Mouse (Mus musculus): ENCODE results near the gene Olfr1423. TPM values are rescaled to one million over a fixed set of nuclear protein-coding genes. Genes with fewer than 3 reads are reported as not detected.
A peak's percentile ranks its signal among the peaks of the same experiment; 100 is the strongest.

Olfr1423 gene
- polyA plus RNA-seq, 1 experiment, result not detected

DNA sequence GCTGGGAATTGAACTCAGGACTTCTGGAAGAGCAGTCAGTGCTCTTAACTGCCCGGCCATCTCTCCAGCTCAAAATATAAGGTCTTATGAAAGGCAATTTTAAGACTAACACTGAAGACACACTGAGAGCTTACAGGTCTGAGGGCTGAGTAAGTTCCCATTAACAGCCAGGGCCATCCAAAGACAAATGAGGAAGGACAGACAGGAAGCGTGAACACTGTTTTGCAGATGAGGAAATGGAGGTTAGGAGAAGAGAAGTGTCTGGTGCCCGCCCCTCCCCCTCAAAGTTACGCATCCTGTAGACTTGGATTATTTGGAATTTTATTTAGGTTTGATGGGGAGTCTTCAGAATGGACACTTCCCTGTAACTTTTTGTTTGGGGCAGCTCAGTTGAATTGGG lies 17.0 kb downstream of the Olfr1423 start:
- 23% methylated on average over 4 of the region's 4 CpGs for WGBS

DNA sequence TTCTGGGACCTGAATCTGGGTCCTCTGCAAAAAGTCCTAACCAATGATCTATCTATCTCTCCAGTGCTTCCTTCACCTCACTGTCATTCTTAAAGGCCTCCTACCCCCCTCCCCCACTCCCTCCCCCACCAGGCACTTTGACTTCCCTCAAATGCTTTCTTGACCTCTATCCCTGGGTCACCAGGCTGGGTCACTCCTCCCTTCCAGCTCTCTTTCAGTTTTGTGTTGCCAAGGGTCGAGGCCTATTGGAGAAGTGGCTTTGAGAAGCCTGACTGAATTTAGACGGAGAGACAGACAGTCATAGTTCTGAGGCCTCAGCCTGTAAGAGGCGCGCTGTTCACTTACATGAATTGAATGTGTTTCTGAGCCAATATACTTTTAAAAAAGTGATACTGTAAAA lies 24.9 kb downstream of the Olfr1423 start:
- TF ChIP-seq POLR2A (IDR thresholded peaks at IDR 0.05; ENCODE audit: borderline replicate concordance, control insufficient read depth, low read depth, low read length) (no peak), CTCF (IDR thresholded peaks at IDR 0.05; ENCODE audit: control insufficient read depth, insufficient read depth, low read length) (no peak)
- no peak overlapping the region for H3K4me3 ChIP-seq (replicated peaks; ENCODE audit: control insufficient read depth, low read depth, low read length)
- 82% methylated on average over 4 of the region's 4 CpGs for WGBS
- H3K27ac ChIP-seq (ENCODE audit: control insufficient read depth, insufficient read depth, low read depth, low read length, poor library complexity), result no peak overlapping the region
- H3K4me1 ChIP-seq (ENCODE audit: control insufficient read depth, insufficient read depth, low read length), result no peaks in the 10 kb centered on the region

More for the DNA sequence above, 17.0 kb downstream of the Olfr1423 start:
- Histone ChIP-seq H3K27ac (ENCODE audit: control insufficient read depth, insufficient read depth, low read depth, low read length, poor library complexity) (no peak overlapping the region), H3K4me1 (ENCODE audit: control insufficient read depth, insufficient read depth, low read length) (peaks cover 4% of the 10 kb centered on the region; the same call in 1 of the 2 replicates), H3K4me3 (replicated peaks; ENCODE audit: control insufficient read depth, low read depth, low read length) (no peak overlapping the region)
- TF ChIP-seq POLR2A (IDR thresholded peaks at IDR 0.05; ENCODE audit: borderline replicate concordance, control insufficient read depth, low read depth, low read length) (no peak), CTCF (IDR thresholded peaks at IDR 0.05; ENCODE audit: control insufficient read depth, insufficient read depth, low read length) (no peak)

DNA sequence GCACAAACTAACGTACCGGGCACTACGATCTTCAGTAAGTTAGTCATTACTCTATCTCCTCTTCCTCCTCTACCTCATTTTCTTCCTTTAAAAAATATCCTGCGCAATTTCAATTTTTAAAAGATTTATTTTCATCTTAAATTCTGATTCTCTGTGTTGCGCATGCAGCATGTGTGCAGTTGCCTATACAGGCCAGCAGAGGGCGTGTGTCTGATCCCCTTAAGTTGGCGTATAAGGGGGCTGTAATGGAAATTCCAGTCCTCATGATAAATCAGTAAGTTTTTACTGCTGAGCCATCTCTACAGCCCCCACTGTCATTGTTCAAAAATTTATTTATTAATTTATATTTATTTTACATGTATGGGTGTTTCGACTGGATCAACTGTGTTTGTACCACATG lies 25.4 kb downstream of the Olfr1423 start:
- peak; percentile 60 for TF ChIP-seq CTCF (IDR thresholded peaks at IDR 0.05; ENCODE audit: control insufficient read depth, insufficient read depth, low read length)
- no peak for TF ChIP-seq POLR2A (IDR thresholded peaks at IDR 0.05; ENCODE audit: borderline replicate concordance, control insufficient read depth, low read depth, low read length)
- H3K4me1 ChIP-seq (ENCODE audit: control insufficient read depth, insufficient read depth, low read length), result no peaks in the 10 kb centered on the region
- H3K4me3 ChIP-seq (replicated peaks; ENCODE audit: control insufficient read depth, low read depth, low read length), result no peak overlapping the region
- WGBS, result 77% methylated on average over 8 of the region's 8 CpGs
- H3K27ac ChIP-seq (ENCODE audit: control insufficient read depth, insufficient read depth, low read depth, low read length, poor library complexity), result no peak overlapping the region

DNA sequence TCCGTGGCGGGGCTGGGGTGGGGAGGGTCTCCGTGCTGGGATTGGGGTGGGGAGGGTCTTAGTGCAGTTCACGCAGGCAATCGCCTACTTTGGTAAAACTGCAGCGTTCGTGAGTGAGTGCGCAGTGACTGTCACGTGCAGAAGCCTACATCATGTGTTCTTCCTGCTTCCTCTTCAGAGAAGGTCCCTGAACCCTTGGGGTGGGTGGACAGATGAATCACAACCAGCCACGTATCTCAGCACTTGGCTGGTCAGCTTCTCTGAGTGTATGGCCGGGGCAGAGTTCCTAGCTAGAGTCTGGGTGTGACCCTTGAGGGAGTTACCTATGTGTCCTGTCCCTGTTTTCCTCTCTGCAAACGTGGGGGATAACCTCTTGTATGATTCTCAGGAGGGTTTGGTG lies 27.9 kb downstream of the Olfr1423 start:
- H3K27ac ChIP-seq (ENCODE audit: control insufficient read depth, insufficient read depth, low read depth, low read length, poor library complexity), result peak overlapping the region; percentile 47
- WGBS, result under 1% methylated on average over 12 of the region's 12 CpGs
- TF ChIP-seq POLR2A (IDR thresholded peaks at IDR 0.05; ENCODE audit: borderline replicate concordance, control insufficient read depth, low read depth, low read length), result no peak; the same call in 1 of the 2 replicates
- no peak for TF ChIP-seq CTCF (IDR thresholded peaks at IDR 0.05; ENCODE audit: control insufficient read depth, insufficient read depth, low read length)
- H3K4me1 ChIP-seq (ENCODE audit: control insufficient read depth, insufficient read depth, low read length), result no peaks in the 10 kb centered on the region; the same call in 1 of the 2 replicates
- peak overlapping the region; percentile 38 for H3K4me3 ChIP-seq (replicated peaks; ENCODE audit: control insufficient read depth, low read depth, low read length)

DNA sequence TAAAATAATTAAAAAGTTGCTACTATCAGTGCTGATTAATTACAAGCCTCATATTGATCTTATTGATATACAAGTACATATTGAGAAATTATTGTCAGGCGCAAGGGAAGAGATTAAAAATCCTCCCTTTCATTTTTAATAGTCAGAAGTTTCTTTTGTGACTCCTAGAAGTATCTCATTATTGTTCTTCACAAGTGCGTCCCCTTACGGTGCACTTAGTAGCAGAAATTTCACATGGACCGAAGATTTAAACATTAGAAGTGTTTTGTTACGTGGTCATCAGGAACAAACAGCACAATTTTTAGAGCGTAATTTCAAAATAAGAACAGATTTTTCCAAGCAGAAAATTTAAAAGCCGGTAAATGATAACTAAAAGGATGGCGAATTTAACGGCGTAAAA lies 28.5 kb downstream of the Olfr1423 start:
- no peak for TF ChIP-seq POLR2A (IDR thresholded peaks at IDR 0.05; ENCODE audit: borderline replicate concordance, control insufficient read depth, low read depth, low read length)
- no peak for TF ChIP-seq CTCF (IDR thresholded peaks at IDR 0.05; ENCODE audit: control insufficient read depth, insufficient read depth, low read length)
- no peak overlapping the region for H3K4me3 ChIP-seq (replicated peaks; ENCODE audit: control insufficient read depth, low read depth, low read length)
- no peak overlapping the region for H3K27ac ChIP-seq (ENCODE audit: control insufficient read depth, insufficient read depth, low read depth, low read length, poor library complexity)
- WGBS, result under 1% methylated on average over 10 of the region's 10 CpGs
- no peaks in the 10 kb centered on the region; the same call in 1 of the 2 replicates for H3K4me1 ChIP-seq (ENCODE audit: control insufficient read depth, insufficient read depth, low read length)

DNA sequence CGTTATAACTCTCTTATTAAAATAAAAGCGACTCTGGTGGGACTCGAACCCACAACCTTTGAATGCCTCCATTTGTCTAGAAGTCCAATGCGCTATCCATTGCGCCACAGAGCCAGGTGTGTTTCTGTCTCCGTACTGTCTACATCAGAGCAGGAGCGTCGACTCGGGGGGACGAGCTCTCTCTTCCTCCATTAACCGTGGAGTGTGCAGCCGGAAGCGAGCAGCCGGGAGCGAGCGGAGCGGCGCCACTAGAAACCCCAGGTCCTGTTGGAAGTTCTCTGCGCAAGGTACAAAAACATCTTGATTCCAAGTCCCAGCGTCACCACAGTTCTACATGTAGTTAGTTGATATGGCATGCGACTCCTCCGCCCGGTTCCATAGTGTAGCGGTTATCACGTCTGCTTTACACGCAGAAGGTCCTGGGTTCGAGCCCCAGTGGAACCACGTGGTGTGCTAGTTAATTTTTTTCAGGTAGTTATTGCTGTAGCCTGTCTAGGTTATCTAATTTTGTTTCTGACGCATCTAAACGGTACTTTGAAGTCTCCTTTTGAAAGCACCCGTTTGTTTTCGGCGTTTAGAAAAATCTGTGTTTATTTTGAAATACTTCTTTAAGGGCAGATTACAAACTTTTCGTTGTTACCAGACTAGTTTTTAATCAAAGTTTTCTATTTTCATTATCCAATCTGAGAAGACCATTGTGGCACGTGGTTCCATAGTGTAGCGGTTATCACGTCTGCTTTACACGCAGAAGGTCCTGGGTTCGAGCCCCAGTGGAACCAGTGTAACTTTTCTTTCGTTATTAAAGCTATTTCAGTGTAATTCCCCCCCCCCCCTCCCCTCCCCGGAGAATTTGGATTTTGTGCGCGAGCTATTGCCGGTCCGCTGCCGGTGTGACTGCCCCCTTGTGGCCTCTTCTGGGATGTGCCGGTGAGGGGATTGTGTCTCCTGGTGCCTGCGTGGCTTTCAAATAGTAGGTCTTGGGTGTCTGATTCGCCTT lies 29.3 kb downstream of the Olfr1423 start:
- H3K4me3 ChIP-seq (replicated peaks; ENCODE audit: control insufficient read depth, low read depth, low read length), result peak overlapping the region; percentile 87
- WGBS, result under 1% methylated on average over 49 of the region's 49 CpGs
- peak; percentile 77 for TF ChIP-seq CTCF (IDR thresholded peaks at IDR 0.05; ENCODE audit: control insufficient read depth, insufficient read depth, low read length)
- TF ChIP-seq POLR2A (IDR thresholded peaks at IDR 0.05; ENCODE audit: borderline replicate concordance, control insufficient read depth, low read depth, low read length), result no peak
- no peaks in the 10 kb centered on the region; the same call in 1 of the 2 replicates for H3K4me1 ChIP-seq (ENCODE audit: control insufficient read depth, insufficient read depth, low read length)
- H3K27ac ChIP-seq (ENCODE audit: control insufficient read depth, insufficient read depth, low read depth, low read length, poor library complexity), result peak overlapping the region; percentile 62

DNA sequence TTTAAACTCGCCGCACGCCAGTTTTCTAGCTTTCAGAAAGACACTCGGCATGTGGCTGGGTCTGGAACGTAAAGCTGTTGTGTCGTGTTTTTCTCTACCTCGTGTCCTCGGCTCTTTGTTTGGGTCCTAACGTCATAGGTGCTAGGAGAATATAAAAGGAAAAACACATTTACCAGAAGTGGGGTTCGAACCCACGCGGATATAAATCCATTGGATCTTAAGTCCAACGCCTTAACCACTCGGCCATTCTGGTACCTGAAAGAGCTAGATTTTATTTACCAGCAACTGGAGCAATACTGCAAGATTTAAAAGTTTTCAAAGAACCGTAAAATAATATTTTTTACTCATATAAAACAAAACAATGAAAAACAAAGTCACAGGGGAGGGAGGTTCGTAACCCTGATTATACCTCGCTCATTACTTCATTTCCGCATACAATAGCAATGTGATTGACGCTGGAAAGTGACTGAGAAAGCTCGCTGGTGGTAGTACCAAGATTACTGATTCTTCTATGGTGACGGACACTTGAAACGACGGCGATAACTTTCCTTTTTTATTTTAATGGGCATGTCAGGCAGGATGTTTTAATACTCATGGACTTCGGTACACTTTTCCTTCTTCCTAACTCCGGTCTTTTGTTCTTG lies 30.1 kb downstream of the Olfr1423 start:
- Histone ChIP-seq H3K27ac (ENCODE audit: control insufficient read depth, insufficient read depth, low read depth, low read length, poor library complexity) (no peak overlapping the region; the same call in 1 of the 2 replicates), H3K4me3 (replicated peaks; ENCODE audit: control insufficient read depth, low read depth, low read length) (peak overlapping the region; percentile 74), H3K4me1 (ENCODE audit: control insufficient read depth, insufficient read depth, low read length) (no peaks in the 10 kb centered on the region; the same call in 1 of the 2 replicates)
- no peak for TF ChIP-seq CTCF (IDR thresholded peaks at IDR 0.05; ENCODE audit: control insufficient read depth, insufficient read depth, low read length)
- TF ChIP-seq POLR2A (IDR thresholded peaks at IDR 0.05; ENCODE audit: borderline replicate concordance, control insufficient read depth, low read depth, low read length), result no peak
- WGBS, result under 1% methylated on average over 26 of the region's 26 CpGs

DNA sequence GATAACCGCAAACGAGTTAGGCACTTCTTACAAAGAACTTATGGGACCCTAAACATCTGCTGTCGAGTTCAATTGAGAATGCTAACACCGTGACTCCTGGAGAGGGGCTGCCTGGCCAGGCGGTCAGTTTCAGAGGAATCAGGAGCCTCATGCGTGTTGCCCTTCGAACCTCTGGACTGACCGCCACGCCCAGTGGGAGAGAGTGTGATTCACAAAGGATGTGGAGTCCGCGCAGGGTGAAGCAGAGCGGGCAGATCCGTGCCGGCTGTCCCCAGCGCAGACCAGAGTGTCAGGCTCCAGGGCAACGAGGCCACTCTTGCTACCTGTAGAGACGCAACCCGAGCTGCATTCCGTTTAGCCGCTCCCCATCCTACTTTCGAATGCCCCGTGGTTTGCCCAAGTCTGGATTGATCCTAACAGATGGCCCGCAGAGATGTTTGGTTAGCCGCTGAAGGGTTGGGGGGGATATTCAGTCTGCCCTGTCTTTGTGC lies 30.8 kb downstream of the Olfr1423 start:
- Histone ChIP-seq H3K4me1 (ENCODE audit: control insufficient read depth, insufficient read depth, low read length) (no peaks in the 10 kb centered on the region; the same call in 1 of the 2 replicates), H3K4me3 (replicated peaks; ENCODE audit: control insufficient read depth, low read depth, low read length) (peak overlapping the region; percentile 73), H3K27ac (ENCODE audit: control insufficient read depth, insufficient read depth, low read depth, low read length, poor library complexity) (peak overlapping the region; percentile 49)
- WGBS, result under 1% methylated on average over 24 of the region's 24 CpGs
- TF ChIP-seq POLR2A (IDR thresholded peaks at IDR 0.05; ENCODE audit: borderline replicate concordance, control insufficient read depth, low read depth, low read length) (peak; percentile 54; the same call in 1 of the 2 replicates), CTCF (IDR thresholded peaks at IDR 0.05; ENCODE audit: control insufficient read depth, insufficient read depth, low read length) (no peak)
